ENCODE assay signal across 8 mouse cellular contexts in the genomic region with DNA sequence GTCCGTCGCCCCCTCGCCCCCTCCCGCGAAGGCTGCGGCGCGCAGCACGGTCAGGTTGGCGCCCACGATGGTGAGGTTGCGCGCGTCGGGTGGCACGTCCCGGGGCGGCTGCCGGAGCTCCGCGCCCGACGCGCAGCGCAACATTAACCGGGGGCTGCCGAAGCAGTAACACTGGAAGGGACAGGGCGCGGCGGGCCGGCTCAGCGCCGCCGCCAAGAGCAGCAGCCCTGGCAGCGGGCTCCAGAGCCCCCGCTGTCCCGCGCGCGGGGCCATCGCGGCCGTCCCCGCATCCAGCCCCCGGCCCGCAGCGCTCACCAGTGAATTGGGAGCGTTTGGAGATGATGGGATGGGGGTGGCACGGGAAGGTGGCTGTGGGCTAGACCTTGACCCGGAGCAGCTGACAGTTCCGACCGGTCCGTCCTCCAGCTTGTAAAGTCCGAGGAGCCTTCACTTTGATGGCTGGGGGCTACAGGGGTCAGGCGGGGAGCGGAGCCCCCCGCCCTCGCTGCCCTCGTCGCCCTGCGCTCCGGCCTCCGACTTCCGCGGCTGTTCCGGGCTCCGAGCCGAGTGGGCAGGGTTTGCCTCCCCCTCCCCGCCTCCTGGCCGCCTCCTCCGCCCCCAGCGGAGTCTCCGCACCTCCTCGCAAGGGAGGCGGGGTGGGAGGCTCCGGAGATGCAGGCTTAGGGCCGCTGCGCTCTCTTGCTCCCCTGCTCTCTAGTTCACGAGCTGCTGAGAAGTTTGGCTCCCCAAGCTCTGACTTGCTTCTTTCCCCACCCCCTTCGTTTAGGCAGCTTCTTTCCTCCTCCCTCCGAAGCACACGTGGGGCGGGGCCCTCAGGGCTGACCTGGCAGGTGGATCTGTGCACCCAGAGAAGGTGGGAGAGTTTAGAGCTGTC. TPM values are rescaled to one million over a fixed set of nuclear protein-coding genes. Genes with fewer than 3 reads are reported as not detected.
DNase-seq lines count a peak whose midpoint lies in the region; ATAC-seq and TF ChIP-seq lines count a peak whose summit lies in the region.

Tpbgl (minus strand) TSS at position 728 of the 895 bp plus-strand sequence.

- peaks cover 37% of the 10 kb centered on the region for H3K27me3 ChIP-seq in embryonic facial prominence, embryonic 11.5 days (ENCODE audit: control insufficient read depth, insufficient read depth, low read length)
- H3K27me3 ChIP-seq in heart, embryonic 12.5 days (replicated peaks), result peaks cover 100% of the 10 kb centered on the region
- peaks cover 49% of the 10 kb centered on the region for H3K27me3 ChIP-seq in kidney, embryonic 14.5 days (ENCODE audit: control insufficient read depth, insufficient read depth, low read length)
- H3K27me3 ChIP-seq in lung, postnatal 0 days (replicated peaks; ENCODE audit: insufficient read depth, low read length), result peaks cover 38% of the 10 kb centered on the region

- no peaks in the 10 kb centered on the region for H3K36me3 ChIP-seq in embryonic facial prominence, embryonic 11.5 days (replicated peaks; ENCODE audit: control insufficient read depth, insufficient read depth, low read depth, low read length)
- no peaks in the 10 kb centered on the region for H3K36me3 ChIP-seq in heart, embryonic 12.5 days
- H3K36me3 ChIP-seq in kidney, embryonic 14.5 days (ENCODE audit: control insufficient read depth, insufficient read depth, low read length), result no peaks in the 10 kb centered on the region
- H3K36me3 ChIP-seq in lung, postnatal 0 days (ENCODE audit: insufficient read depth, low read length), result no peaks in the 10 kb centered on the region

- TF ChIP-seq CTCF in lung, postnatal 0 days (IDR thresholded peaks at IDR 0.05), result no peak

- peak; percentile 14; the same call in 1 of the 2 replicates for ATAC-seq in embryonic facial prominence, embryonic 11.5 days (replicated peaks; ENCODE audit: insufficient number of reproducible peaks, low FRiP score, low TSS enrichment, low read depth)
- no peak for ATAC-seq in heart, embryonic 12.5 days (ENCODE audit: insufficient number of reproducible peaks, low FRiP score)
- ATAC-seq in kidney, embryonic 14.5 days (ENCODE audit: low FRiP score, low TSS enrichment), result peak; percentile 25; the same call in 1 of the 2 replicates
- ATAC-seq in lung, postnatal 0 days, result peak; percentile 36

- H3K4me1 ChIP-seq in embryonic facial prominence, embryonic 11.5 days (ENCODE audit: control insufficient read depth, insufficient read depth, low read length), result peaks cover 11% of the 10 kb centered on the region; the same call in 1 of the 2 replicates
- H3K4me1 ChIP-seq in heart, embryonic 12.5 days (replicated peaks), result peaks cover 16% of the 10 kb centered on the region
- peaks cover 15% of the 10 kb centered on the region; the same call in 1 of the 2 replicates for H3K4me1 ChIP-seq in kidney, embryonic 14.5 days (ENCODE audit: control insufficient read depth, insufficient read depth, low read length)
- H3K4me1 ChIP-seq in lung, postnatal 0 days (ENCODE audit: insufficient read depth, low read depth, low read length), result peaks cover 11% of the 10 kb centered on the region

- peak within 1 kb of the TSS; percentile 43 for H3K4me3 ChIP-seq in embryonic facial prominence, embryonic 11.5 days (ENCODE audit: low read depth, low read length)
- H3K4me3 ChIP-seq in heart, embryonic 12.5 days, result peak within 1 kb of the TSS; percentile 55
- peak within 1 kb of the TSS; percentile 42 for H3K4me3 ChIP-seq in kidney, embryonic 14.5 days (ENCODE audit: low read length)
- H3K4me3 ChIP-seq in lung, postnatal 0 days (ENCODE audit: low read depth, low read length), result peak within 1 kb of the TSS; percentile 42

- H3K4me2 ChIP-seq in embryonic facial prominence, embryonic 11.5 days (ENCODE audit: low read depth, low read length), result peak within 1 kb of the TSS; percentile 96
- H3K4me2 ChIP-seq in heart, embryonic 12.5 days, result peak within 1 kb of the TSS; percentile 96
- peak within 1 kb of the TSS; percentile 86 for H3K4me2 ChIP-seq in kidney, embryonic 14.5 days (replicated peaks; ENCODE audit: low read depth, low read length)
- H3K4me2 ChIP-seq in lung, postnatal 0 days (replicated peaks; ENCODE audit: low read depth, low read length), result peak within 1 kb of the TSS; percentile 78

- under 1% methylated on average over 65 of the region's 83 CpGs for WGBS in embryonic facial prominence, embryonic 11.5 days
- WGBS in heart, embryonic 12.5 days, result under 1% methylated on average over 82 of the region's 83 CpGs
- 0% methylated on average over 77 of the region's 83 CpGs for WGBS in kidney, embryonic 14.5 days
- under 1% methylated on average over 48 of the region's 83 CpGs for WGBS in lung, postnatal 0 days

- no peaks in the 10 kb centered on the region for H3K9me3 ChIP-seq in embryonic facial prominence, embryonic 11.5 days (replicated peaks; ENCODE audit: control insufficient read depth, low read length)
- no peaks in the 10 kb centered on the region for H3K9me3 ChIP-seq in heart, embryonic 12.5 days (replicated peaks)
- no peaks in the 10 kb centered on the region for H3K9me3 ChIP-seq in kidney, embryonic 14.5 days (ENCODE audit: control insufficient read depth, low read length)
- H3K9me3 ChIP-seq in lung, postnatal 0 days (ENCODE audit: low read length), result no peaks in the 10 kb centered on the region

- H3K9ac ChIP-seq in embryonic facial prominence, embryonic 11.5 days (replicated peaks; ENCODE audit: low read length), result peak within 1 kb of the TSS; percentile 39
- peak within 1 kb of the TSS; percentile 48 for H3K9ac ChIP-seq in heart, embryonic 12.5 days
- peak within 1 kb of the TSS; percentile 48 for H3K9ac ChIP-seq in kidney, embryonic 14.5 days (ENCODE audit: low read depth, low read length)
- no peak within 1 kb of the TSS for H3K9ac ChIP-seq in lung, postnatal 0 days (replicated peaks; ENCODE audit: low read depth)

- DNase-seq in right cerebral cortex, adult 18-20 months, result peak; percentile 40
- no peak for DNase-seq in right cerebral cortex, postnatal 36 days (ENCODE audit: low spot score in 2 of 2)
- DNase-seq in embryonic facial prominence, embryonic 11.5 days (ENCODE audit: low spot score), result peak; percentile 48
- DNase-seq in lung, postnatal 0 days (ENCODE audit: low spot score), result peak; percentile 23
- DNase-seq in retina, postnatal 1 day, result peak; percentile 62
- no peak for DNase-seq in adipocyte (ENCODE audit: low spot score)

- no peak for TF ChIP-seq EP300 in lung, postnatal 0 days (IDR thresholded peaks at IDR 0.05)

- H3K27ac ChIP-seq in embryonic facial prominence, embryonic 11.5 days (replicated peaks; ENCODE audit: low read depth, low read length), result no peak within 1 kb of the TSS
- no peak within 1 kb of the TSS for H3K27ac ChIP-seq in heart, embryonic 12.5 days (ENCODE audit: poor library complexity, severe bottlenecking)
- H3K27ac ChIP-seq in kidney, embryonic 14.5 days (ENCODE audit: low read depth, low read length), result no peak within 1 kb of the TSS
- H3K27ac ChIP-seq in lung, postnatal 0 days (ENCODE audit: low read length), result no peak within 1 kb of the TSS

RNA-seq across cellular contexts. Expression of gene Tpbgl, which starts in this region (rescaled TPM):
- polyA plus RNA-seq in embryonic facial prominence, embryonic 11.5 days (2014; fragmentation: Nextera tagmentation; extraction: Ambion mirVana), result 0.49 and 0.74 TPM in 2 replicates
- 1.3 and 1.5 TPM in 2 replicates for polyA plus RNA-seq in heart, embryonic 12.5 days (2016; fragmentation: Nextera tagmentation; extraction: Ambion mirVana)
- 0.50 and 0.83 TPM in 2 replicates for polyA plus RNA-seq in kidney, embryonic 14.5 days (2014; fragmentation: Nextera tagmentation; extraction: Ambion mirVana)
- polyA plus RNA-seq in lung, postnatal 0 days (2015; fragmentation: Nextera tagmentation; extraction: Ambion mirVana), result 0.58 and 0.79 TPM in 2 replicates

Comparison
In these comparisons a context has a peak if more than half of its experiments do, and no peak if none do; other contexts are left out.
1. DNase-seq: peak in right cerebral cortex, adult 18-20 months (single experiment) and retina, postnatal 1 day (single experiment); none in right cerebral cortex, postnatal 36 days (0 of 2) and adipocyte (single experiment).
2. Peak in DNase-seq, ATAC-seq, H3K4me3 ChIP-seq, H3K9ac ChIP-seq and H3K4me2 ChIP-seq in embryonic facial prominence, embryonic 11.5 days; RNA of the gene not detected or under 1 TPM.
3. Peak in ATAC-seq, H3K4me3 ChIP-seq, H3K9ac ChIP-seq and H3K4me2 ChIP-seq in kidney, embryonic 14.5 days; RNA of the gene not detected or under 1 TPM.
4. Peak in DNase-seq, ATAC-seq, H3K4me3 ChIP-seq and H3K4me2 ChIP-seq in lung, postnatal 0 days; RNA of the gene not detected or under 1 TPM.
5. Peak in every context shown above with its lines, with median percentiles within 50 percentile points of each other: H3K4me2 ChIP-seq and H3K4me3 ChIP-seq.